Mouse (Mus musculus) layer of hippocampus, postnatal 14 days (tissue): ENCODE data around the gene Aatk. TPM values are rescaled to one million over a fixed set of nuclear protein-coding genes. Genes with fewer than 3 reads are reported as not detected.
A peak's percentile ranks its signal among the peaks of the same experiment; 100 is the strongest.

Experiments
- DNase-seq, 2 experiments: peaks; one replicate each; pipeline ENCODE4 v3.0.0; 2021 to 2022; ENCODE audit warnings: low spot score in 2 of 2, mixed read lengths in 1 of 2
- long read RNA-seq, 2 experiments: library from polyadenylated mRNA; stranded (forward); transcript quantifications; one replicate each; pipeline ENCODE4 v2.0.0; 2021
- total RNA-seq, 2 experiments: library from RNA; stranded (reverse); gene quantifications; 2 replicates each; pipeline ENCODE4 v1.2.3; 2021

Aatk gene
- total RNA-seq: 100 to 1,000 TPM; 193 to 202 TPM
- long read RNA-seq, experiment 1, full-length matches to known transcripts: 21 of 115 reads
- long read RNA-seq, experiment 1, partial matches to known transcripts: 76 of 115 reads
- long read RNA-seq, experiment 1, other reads (novel, unspliced or antisense): 18 of 115 reads
- long read RNA-seq, experiment 2, full-length matches to known transcripts: 33 of 146 reads
- long read RNA-seq, experiment 2, partial matches to known transcripts: 69 of 146 reads
- long read RNA-seq, experiment 2, other reads (novel, unspliced or antisense): 44 of 146 reads

GRCm38 (mm10) chr11:120046553-120047191 is at the start of gene Aatk:
Gene Aatk, minus strand, starts transcription at chr11:120047167.
- peak in 1 of 2 experiments; percentile 55 for DNase-seq

- DNase-seq: no peak
Measured at GRCm38 (mm10) chr11:120092817-120093591, 46.0 kb upstream of the Aatk start.

DNA sequence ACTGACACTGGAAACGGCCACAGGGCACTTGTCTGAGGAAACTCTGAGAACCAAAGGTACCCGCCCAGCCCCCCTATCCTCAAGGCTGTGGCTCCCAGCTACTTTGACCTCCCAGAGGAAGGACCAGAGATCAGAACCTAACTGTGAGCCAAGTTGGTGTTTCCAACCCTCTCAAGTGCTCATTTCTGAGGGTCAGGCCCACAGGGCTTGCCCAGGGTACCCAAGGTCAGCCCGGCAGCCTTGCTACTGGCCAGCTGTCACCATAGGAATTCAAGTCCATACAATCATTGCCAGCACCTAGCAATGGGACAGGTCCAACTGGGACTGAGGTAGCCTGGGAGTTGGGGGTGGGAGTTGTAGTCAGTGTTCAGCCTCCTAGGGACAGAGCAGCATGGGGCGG is 43.7 kb upstream of the Aatk start:
- no peak for DNase-seq

DNA sequence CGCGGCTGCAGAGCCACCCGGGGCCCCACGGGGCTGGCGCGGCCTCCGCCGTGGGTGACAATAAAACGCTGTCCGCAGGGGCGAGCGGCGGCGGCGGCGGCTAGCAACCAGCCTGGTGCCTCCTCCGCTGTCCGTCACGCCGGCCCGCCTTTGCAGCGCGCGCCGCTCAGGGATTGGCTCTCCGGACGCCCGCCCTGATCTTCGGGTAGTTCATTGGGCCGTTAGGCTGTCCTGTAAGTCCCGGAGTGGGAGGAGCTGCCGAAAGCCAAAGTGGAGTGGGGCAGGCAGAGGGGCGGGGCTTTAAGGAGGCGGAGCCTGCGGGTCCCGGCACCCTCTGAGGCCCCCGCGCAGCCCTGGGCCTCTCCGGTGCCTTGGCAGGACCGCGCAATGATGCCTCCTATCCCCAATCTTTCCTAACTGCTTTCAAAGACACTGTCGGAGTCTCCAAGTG is 39.8 kb upstream of the Aatk start, which contains the start of gene Cep131:
Gene Cep131, minus strand, starts transcription at position 126 of the 451 bp plus-strand sequence.
- DNase-seq: peak; percentile 95 to 98

DNA sequence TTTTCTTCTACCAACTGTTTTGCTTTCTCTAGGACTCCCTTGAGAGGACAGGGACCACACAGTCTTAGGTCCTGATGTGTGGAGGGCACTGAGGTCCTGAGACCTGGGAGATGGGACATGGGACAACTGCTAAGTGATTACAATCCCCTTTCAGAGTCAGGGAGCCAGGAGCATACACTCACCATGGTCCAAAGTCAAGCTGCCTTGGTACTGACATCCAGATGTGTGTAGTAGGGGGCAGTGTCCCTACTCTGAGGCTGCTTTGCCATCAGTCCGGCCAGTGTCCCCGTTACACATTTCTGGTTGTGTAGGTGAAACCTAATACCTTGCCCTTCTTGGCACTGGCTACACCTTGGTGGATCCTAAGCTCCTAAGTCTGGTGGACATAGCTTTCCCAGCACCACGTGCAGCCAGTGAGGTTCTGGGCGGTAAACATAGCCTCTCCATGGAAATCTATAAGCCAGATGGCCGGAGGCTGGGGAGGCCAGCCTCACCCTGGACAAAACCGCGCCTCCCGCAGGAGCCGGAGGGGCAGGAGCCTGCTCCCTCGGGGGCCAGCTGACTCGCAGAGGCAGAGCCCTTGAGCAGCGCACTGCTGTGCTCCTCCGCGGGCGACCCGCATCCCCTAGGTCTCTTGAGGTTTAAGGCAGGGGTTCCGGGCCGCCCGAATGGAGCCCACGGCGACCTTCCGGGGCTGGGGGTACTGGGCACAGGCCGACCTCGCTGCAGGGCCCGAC is 39.1 kb upstream of the Aatk start:
- DNase-seq: no peak

GRCm38 (mm10) chr11:120080282-120080681 is 33.3 kb upstream of the Aatk start:
- DNase-seq: no peak

- no peak for DNase-seq
Measured at GRCm38 (mm10) chr11:120076191-120076590, 29.2 kb upstream of the Aatk start.

DNA sequence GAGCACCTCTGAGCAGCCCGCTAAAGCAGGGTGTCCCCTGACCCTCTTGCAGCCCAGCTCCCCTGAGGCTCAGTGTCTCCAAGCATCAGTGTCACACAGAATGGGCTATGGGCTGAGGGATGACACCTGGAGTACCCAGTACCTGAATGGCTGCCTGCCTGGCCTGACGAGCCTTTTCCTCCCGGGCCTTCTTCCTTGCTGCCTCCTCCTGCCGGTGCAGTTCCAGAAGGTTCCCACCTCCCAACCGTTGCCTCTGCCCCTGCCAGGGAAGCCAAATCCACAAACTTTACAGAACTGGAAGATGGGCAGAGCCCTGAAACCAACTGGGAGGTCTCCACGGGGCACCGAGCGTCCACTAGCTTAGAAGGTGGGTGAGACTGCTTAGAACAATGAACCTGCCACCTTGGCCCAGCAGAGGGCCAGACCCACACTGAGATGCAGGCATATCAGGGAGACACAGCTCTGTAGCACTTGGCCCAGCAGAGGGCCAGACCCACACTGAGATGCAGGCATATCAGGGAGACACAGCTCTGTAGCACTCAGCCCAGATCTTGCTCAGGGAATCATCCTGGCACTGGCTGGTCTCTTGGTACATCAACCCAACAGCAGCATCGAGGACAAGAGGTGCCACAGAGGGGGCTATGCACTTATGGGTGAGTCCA is 26.1 kb upstream of the Aatk start:
- DNase-seq: no peak

- DNase-seq: no peak
Measured at GRCm38 (mm10) chr11:120071731-120072320, 24.9 kb upstream of the Aatk start.

DNA sequence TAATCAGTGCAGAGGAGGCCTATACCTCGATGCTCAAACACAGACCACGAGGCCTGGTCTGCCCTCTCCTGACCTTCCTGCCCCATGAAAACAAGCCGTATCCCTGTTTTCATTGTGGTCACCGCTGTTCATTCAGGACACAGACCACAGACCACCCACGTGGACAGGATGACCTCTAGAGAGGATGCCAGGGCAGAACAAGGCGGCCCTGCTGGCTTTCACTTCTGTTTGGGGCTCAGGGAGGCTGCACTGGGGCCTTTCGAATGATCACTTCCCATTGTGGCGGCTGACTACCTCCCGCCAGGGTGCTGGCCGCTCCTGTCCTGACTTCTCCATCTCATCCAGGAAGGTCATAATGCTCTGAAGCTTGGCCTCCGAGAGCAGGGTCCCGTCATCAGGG is 24.1 kb upstream of the Aatk start:
- DNase-seq: no peak

- DNase-seq: no peak
Measured at GRCm38 (mm10) chr11:120070286-120070930, 23.4 kb upstream of the Aatk start.

- DNase-seq: no peak
Measured at GRCm38 (mm10) chr11:120069261-120069660, 22.3 kb upstream of the Aatk start.

DNA sequence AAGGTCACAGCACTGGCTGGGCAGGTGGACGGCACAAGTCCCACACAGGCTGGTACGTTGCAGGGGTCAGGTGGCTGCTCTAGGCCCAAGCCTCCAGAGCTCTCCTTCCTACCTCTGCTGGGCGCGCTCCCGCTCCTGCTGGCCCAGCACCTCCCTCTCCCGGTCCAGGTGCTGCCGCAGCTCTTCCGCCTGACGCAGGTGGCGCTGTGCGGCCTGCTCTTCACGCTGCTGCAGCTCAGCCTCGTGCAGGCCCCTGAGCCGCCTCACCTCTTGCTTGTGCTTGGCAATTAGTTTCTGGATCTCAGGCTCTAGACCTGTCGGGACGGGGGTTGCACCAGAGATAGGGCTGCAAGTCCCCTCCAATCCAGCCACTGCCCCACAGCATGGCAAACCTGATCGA is 20.9 kb upstream of the Aatk start:
- no peak for DNase-seq

DNA sequence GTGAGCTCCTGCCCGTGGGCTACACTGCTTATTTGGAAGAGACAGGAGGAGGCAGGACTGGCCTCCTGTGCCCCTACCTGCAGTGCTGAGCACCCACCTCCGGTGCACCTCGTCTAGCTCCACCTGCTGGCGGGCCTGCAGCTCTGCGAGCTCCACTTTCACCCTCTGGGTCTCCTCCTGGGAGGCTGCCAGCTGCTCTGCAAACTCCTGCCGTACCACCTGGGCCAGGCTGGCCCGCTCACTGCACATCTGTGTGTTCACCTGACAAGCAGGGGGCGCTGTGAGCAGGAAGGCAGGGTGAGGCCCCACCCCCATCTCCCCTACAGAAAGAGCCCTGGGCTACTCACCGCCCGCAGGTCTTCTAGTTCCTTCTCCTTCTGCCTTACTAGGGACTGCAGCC is 18.3 kb upstream of the Aatk start:
- no peak for DNase-seq

- no peak for DNase-seq
Measured at GRCm38 (mm10) chr11:120064668-120065040, 17.7 kb upstream of the Aatk start.

GRCm38 (mm10) chr11:120064006-120064667 is 17.2 kb upstream of the Aatk start:
- no peak for DNase-seq

GRCm38 (mm10) chr11:120063326-120063725 is 16.4 kb upstream of the Aatk start:
- no peak for DNase-seq

DNA sequence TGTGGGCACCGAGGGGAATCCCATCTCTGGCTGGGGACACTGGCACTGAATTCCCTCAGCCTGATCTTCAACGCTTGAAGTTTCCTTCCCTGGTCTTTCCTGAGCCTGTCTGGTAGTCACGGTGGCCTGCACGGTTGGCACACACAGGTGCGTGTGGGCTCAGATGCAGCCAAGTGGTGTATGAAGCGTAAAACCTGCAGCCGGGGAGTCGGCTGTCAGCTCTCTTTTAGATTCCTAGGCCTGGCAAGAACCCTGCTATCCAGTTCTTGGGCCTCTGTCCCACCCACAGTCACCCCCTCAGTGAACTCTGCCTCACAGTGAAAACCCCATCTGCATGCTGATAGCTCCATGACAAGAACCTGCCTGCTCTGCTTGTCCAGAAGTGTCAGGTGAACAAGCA is 13.7 kb upstream of the Aatk start:
- DNase-seq: no peak
